In the genomic region with DNA sequence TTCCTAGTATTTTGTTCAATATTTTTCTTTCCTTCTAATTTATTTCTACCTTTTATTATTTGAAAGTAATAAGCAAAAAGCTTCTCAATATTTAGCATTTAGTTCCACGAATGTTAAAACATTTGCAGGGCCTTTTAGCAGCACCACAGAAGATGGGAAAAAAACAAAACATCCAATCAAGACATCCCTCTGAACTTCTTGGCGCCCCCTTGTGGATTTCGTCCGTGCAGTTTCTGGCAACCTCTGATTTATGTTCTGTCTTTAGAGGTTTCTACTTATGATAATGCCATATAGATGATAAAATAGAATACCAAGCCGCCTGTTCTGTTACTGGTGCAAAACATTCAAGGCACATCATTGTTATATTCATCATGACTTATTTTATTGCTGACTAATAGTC, we compare ENCODE assay signal across 7 mouse cellular contexts.
DNase-seq lines count a peak whose midpoint lies in the region; ATAC-seq and TF ChIP-seq lines count a peak whose summit lies in the region.

No protein-coding gene starts in this region.

- H3K9me3 ChIP-seq in lung, embryonic 14.5 days (ENCODE audit: low read depth, low read length): no peaks in the 10 kb centered on the region
- no peaks in the 10 kb centered on the region for H3K9me3 ChIP-seq in stomach, postnatal 0 days (ENCODE audit: control insufficient read depth, low read length)

- H3K27me3 ChIP-seq in lung, embryonic 14.5 days (ENCODE audit: insufficient read depth, low read length): no peaks in the 10 kb centered on the region
- no peaks in the 10 kb centered on the region for H3K27me3 ChIP-seq in stomach, postnatal 0 days (ENCODE audit: control insufficient read depth, insufficient read depth, low read length)

- no peak for TF ChIP-seq POLR2A in lung, adult 2 months (IDR thresholded peaks at IDR 0.05; ENCODE audit: borderline replicate concordance, extremely low read depth, low read depth, low read length)

- TF ChIP-seq CTCF in lung, embryonic 14.5 days (IDR thresholded peaks at IDR 0.05; ENCODE audit: low read depth): peak; percentile 44; the same call in 1 of the 2 replicates
- TF ChIP-seq CTCF in lung, adult 2 months (IDR thresholded peaks at IDR 0.05; ENCODE audit: insufficient read depth, low read length): no peak
- peak; percentile 73 for TF ChIP-seq CTCF in stomach, postnatal 0 days (IDR thresholded peaks at IDR 0.05; ENCODE audit: low read depth)

- H3K4me3 ChIP-seq in lung, embryonic 14.5 days (ENCODE audit: low read depth, low read length): no peak overlapping the region
- H3K4me3 ChIP-seq in lung, adult 2 months (replicated peaks; ENCODE audit: extremely low read depth, low read depth, low read length): no peak overlapping the region
- no peak overlapping the region for H3K4me3 ChIP-seq in stomach, postnatal 0 days (ENCODE audit: low read depth, low read length)

- no peaks in the 10 kb centered on the region for H3K4me1 ChIP-seq in lung, embryonic 14.5 days (ENCODE audit: insufficient read depth)
- no peaks in the 10 kb centered on the region for H3K4me1 ChIP-seq in lung, adult 2 months (ENCODE audit: control insufficient read depth, insufficient read depth, low read length)
- H3K4me1 ChIP-seq in stomach, postnatal 0 days (replicated peaks; ENCODE audit: control insufficient read depth, insufficient read depth): no peaks in the 10 kb centered on the region

- no peak for TF ChIP-seq EP300 in stomach, postnatal 0 days (optimal IDR thresholded peaks at IDR 0.05)

- H3K4me2 ChIP-seq in lung, embryonic 14.5 days: no peak overlapping the region
- no peak overlapping the region for H3K4me2 ChIP-seq in stomach, postnatal 0 days (replicated peaks; ENCODE audit: low read depth)

- intact Hi-C loops in left cerebral cortex, postnatal 14 days (cut with DNase I): no loop called here

- ATAC-seq in lung, embryonic 14.5 days (ENCODE audit: insufficient read depth): no peak
- ATAC-seq in stomach, postnatal 0 days (ENCODE audit: low FRiP score, low TSS enrichment): no peak

- 9% methylated on average over 5 of the region's 5 CpGs for WGBS in lung, embryonic 14.5 days
- 8% methylated on average over 5 of the region's 5 CpGs for WGBS in lung, adult 2 months
- 11% methylated on average over 5 of the region's 5 CpGs for WGBS in stomach, postnatal 0 days

- DNase-seq in lung, embryonic 14.5 days: peak; percentile 61
- no peak for DNase-seq in lung, adult 2 months
- DNase-seq in Muller cell, postnatal 12 days (ENCODE audit: inconsistent ontology term): peak; percentile 36
- DNase-seq in adrenal gland, postnatal 25 days: peak; percentile 61
- peak; percentile 20 for DNase-seq in fibroblast of lung, adult 2 months (ENCODE audit: low read depth)
- DNase-seq in left cerebral cortex, postnatal 14 days (ENCODE audit: low spot score in 2 of 2): peak; percentile 3 to 39
- DNase-seq in stomach, postnatal 0 days (ENCODE audit: low spot score): peak; percentile 48

- H3K9ac ChIP-seq in lung, embryonic 14.5 days: no peak overlapping the region
- H3K9ac ChIP-seq in stomach, postnatal 0 days (ENCODE audit: low read length): no peak overlapping the region

- H3K27ac ChIP-seq in lung, embryonic 14.5 days (ENCODE audit: low read depth): no peak overlapping the region
- H3K27ac ChIP-seq in stomach, postnatal 0 days (replicated peaks): no peak overlapping the region

- H3K36me3 ChIP-seq in lung, embryonic 14.5 days (ENCODE audit: insufficient read depth): no peaks in the 10 kb centered on the region
- no peaks in the 10 kb centered on the region for H3K36me3 ChIP-seq in stomach, postnatal 0 days (ENCODE audit: control insufficient read depth, insufficient read depth, low read length)
